Mouse (Mus musculus) urinary bladder, adult 18-20 months (tissue): ENCODE measurements at regions not wholly inside any gene's neighbourhood (a gene's known extent, or its start where the extent isn't known, plus 50 kb on each side); places are given as distances from the start of the nearest gene placed in this dataset.
A peak's percentile ranks its signal among the peaks of the same experiment; 100 is the strongest.

ENCODE experiments used
- DNase-seq, 2 experiments: peaks; one replicate each; pipeline ENCODE4 v3.0.0; 2022; ENCODE audit warnings: low spot score in 2 of 2, mixed read lengths in 2 of 2

DNA sequence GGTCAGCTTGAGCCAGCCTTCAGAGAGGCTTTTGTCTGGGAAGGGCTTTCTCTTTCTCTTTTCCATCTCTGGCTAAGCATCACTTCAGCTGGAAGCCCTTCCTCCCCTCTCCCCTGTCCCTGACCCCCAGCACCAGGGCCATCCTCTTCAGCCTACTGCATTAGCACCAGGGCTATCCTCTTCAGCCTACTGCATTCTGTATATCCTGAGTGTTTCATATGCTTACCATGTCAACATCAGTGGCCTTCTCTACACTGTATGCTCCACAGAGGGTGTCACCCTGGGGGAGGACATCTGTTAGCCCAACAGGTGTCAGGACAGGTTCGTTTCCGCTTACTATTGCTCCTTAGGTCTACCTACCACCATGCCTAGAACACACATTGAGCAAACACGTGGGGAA is 282.5 kb downstream of the Rps24 start:
- DNase-seq = no peak

DNA sequence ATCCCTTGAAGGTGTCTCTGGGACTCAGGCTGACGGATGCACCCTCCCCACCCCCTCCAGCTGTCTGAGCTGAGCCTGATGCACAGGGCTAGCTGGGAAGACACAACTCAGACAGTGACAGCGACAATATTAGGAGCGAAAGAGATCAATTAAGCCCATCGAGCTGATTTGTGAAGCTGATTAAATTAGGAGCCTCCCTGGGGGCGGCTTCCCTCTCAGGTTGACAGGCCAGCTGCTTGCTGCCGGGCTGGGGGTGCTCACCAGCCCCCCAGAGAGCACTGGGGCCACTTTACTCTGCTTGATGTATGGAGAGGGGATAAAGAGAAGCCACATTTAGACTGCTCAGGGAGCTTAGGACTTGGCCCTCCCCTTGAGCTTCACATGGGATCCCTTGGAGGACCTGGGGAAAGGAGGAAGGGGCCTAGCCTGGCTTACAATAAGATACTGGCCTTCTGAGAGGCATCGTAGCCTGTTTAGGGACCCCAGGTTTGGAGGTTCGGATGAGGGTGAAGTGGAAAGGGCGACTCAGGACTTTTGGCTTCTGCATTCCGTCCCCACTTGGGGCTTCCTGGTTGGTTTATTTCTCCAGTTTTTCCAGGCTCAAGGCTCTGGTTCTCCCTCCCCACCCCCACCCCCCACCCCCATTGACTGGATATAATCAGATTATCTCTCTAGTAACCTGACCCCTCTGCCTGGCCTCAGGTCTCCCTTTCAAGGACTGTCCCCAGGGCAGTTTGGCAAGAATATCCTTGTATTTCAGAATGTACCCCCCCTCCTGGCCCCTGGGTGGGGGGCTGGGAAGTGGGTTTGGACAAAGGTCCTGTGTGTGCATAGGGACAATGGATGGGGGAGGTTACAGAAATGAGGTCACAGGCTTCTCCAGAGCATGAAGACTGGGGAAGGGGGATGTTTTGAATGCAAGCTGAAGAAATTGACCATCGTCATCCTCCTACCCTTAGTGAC is 283.4 kb downstream of the Rps24 start:
- no peak for DNase-seq

DNA sequence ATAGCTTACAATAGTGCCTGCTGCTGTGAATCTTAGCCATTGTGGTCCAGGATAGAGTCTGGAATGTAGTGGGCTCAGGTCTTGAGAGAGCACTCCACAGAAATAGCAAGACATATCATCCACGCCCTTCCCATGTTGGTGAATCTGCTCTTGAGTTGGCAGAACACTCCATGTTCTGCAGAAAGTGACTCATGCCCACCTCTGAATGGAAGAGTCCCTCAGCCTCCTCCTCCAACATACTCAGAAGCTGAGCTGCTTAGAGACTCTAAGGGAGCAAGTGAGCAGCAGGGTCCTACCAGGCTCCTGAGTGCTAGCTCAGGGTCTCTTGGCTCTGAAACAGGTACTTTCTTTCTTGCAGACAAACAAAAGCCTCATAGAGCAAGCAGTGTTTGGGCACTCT is 284.7 kb downstream of the Rps24 start:
- DNase-seq = no peak

DNA sequence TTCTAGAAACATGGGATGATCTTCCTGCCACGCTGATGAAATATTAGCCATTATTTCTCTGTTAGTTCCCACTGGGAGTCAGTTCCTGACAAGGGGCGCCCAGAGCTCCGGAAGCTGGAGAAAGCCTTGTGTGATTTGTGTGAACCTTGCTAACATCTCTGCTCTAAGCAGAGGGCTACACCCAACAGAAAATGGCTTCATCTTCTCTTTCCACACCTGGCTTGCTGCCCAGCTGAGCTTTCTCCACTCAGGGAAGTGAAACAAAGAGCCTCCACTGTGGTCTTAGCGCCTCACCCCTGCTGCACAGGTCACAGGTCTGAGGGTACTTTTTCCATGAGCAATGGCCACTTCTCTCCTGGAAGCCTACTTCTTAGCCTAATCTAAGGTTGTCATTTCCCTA is 285.2 kb downstream of the Rps24 start:
- no peak for DNase-seq

DNA sequence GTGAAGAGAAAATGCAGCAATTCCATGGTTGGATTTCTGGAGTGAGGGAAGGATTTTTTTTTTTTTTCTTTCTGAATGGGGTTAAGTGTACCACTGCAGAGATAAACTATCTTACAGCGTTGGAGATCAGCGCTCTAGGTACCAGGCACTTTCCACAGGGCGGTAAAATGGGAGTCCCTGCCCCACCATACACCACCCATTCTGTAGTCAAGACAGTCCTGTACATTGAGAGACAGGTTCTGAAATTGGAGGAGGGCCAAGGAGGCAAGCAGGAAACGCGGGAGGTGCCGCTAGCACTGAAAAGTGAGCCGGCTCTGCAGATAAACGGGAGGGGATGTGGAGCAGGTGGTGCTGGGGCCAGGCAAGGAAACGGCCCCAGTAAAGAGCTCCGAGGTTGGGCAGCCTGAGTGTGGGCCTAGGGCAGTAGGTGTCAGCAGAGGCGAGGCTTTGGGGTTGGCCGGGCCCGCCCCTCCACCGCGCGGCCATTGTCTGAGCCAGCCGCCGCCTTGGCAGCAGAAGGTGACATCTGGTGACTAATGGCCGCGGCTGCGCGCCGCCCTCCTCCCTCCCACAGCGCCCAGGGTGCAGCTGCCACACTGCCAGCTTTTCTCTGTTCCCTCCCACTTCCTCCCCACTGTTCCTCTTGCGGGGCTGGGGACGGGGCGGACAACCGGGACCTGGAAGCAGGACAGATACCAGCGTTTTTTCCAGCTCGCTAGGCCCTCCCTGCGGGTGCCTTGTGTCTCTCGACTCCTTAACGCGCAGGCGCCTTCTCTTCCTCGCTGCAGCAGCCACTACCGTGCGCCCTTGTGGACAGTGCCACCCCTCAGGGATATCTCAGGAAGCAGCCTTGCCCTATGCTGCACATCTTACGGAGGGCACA is 292.1 kb downstream of the Rps24 start:
- DNase-seq = peak; percentile 75 to 81

DNA sequence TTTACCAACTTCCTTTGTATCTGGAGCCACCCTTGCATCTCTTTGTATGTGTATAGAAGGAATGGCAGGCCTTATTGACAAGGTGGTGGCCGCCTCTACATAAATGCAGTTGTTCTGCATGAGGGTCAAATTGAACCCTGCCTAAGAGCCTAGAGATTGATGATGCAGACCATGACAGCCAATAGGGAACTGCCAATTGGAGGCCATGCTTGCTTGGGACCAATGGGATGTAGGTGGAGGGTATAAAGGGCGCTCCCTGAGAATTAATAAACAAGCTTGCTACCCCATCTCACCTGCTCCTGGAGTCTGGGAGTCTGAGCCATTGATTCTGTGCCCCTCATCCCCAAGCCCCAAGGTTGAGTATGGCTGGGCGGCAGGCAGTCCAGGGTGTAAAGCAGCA is 294.7 kb downstream of the Rps24 start:
- no peak for DNase-seq

DNA sequence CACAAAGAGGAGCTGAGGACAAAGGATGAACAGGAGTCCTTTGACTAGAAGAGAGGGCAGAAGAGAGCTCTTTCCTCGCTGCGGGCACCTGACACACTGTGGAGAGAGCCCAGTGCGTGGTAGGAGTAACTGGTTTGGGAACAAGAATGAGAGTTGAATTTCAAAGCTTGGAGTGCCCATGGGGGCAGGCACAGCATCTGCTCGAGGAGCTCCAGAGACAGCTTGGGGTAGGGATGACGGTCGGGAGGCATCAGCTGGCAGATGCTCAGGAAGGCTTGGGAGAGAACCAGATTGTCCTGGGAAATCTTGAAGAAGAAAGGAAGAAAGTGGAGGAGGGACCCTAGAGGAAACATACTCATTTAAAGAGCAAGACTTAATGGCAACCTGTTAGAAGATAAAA is 297.0 kb downstream of the Rps24 start:
- DNase-seq = no peak

DNA sequence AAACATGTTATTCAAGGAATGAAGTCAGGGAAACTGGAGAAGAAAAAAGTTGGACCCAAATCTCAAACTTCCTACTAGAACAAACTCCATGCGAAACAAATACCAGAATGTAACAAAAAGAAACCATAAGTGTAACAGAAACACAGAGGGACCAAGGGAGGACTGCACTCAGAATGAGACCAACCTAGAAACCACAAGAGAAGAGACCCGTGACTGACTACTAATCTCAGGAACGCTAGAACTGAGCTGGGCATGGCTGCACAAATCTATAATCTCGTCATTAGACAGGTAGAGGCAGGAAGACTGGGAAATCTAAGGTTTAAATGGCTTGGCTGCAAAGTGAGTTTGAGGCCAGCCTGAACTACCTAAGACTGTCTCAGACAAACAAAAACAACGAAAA is 298.5 kb downstream of the Rps24 start:
- DNase-seq = no peak

DNA sequence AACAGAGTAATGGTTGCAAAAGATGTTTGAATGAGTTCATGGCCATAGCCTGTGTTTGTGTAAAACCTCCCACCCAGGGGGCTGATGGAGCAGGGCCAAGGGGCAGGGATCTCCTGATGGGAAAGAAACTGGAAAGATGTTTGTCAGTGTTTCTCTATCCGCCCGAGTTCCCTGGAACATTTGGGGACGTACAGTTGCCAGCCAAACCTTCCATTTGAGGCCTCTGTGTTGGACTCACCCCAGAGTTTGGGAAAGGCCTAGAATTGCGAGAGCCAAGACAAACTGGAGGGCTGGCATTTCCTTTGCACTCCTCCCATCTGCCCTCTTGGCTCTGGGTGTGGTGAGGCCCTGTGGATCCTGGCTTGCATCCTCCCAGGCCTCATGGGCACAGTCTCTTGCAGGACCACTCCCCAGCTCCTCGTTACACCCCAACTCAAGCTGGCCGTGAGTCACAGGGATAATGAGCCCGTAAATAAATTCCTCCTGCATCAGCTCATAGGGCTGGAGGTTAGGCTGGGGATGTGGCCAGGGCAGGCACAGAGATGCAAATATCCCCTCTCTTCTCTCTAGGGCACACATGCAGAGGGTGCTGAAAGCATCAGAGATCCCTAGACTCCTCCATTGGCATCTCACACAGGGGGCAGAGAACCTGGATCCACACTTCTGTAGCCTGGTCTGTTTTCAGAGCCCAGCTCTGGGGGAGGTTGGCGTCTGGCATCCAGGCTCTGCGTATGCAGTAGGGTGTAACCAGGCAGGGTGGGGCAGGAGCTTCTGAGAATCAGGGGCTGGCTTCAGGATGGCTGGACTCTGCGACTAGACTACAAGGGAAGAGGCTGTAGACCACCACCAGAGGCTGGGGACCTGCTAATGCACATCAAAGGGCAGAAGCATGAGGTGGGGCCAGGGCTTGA is 306.7 kb downstream of the Rps24 start:
- peak; percentile 25 to 80 for DNase-seq

DNA sequence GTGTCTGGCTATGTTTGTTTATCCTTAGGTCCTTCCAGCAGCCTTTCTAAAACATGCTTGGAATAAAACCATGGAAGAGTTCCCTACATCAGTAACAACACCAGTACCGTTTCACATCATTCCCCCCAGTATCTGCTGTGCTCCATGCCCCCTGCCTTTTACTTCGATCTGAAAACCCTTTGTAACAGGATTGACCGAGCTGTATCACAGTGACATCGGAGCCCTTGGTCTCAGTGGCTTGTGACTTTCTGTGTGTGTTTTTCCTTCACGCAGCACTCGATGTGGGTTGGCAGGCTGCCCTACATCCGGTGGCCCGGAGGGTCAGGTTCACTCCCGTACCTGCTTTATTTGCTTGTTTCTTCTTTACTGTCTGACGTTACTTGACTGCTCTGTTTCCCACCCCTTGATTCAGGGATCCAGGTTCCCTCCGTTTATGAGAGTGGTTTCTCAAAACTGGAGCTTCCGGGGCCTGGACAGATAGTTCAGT is 307.5 kb downstream of the Rps24 start:
- DNase-seq = no peak

DNA sequence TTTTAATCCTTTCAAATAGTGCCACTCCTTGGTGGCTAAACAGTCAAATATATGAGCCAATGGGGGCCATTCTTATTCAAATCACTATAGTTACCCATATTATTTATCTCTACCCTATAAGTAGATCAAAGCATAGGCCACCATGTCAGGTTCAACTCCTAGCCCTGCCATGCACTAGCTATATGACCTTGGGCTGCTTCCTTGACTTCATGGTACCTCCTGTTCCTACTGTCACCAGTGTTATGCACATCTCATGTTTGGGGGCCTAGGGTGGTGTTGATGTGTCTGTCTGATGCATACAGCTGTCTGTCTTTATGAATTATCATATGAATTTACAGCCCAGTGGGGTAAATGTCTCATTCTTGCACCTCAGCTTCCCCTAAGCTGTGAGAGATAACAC is 310.6 kb downstream of the Rps24 start:
- DNase-seq = no peak

DNA sequence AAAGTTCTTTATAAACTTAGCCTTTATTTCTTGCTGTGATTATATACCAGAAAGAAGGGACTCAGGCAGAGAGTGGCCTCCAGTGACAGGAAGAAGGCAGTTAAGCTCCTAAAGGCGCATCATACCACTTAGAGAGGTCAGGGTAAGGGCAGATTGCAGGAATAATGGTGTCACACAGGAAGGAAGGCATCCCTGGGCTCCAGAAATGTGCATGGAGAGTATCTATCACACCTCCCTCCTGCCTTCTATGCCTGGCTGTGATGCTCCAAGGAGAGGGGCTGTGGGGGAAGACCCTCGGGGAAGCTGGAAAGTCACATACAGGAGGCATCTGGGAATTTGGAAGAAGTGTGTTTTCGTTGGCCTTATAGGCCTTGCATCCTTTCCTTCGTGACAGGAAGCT is 311.1 kb downstream of the Rps24 start:
- DNase-seq = no peak

DNA sequence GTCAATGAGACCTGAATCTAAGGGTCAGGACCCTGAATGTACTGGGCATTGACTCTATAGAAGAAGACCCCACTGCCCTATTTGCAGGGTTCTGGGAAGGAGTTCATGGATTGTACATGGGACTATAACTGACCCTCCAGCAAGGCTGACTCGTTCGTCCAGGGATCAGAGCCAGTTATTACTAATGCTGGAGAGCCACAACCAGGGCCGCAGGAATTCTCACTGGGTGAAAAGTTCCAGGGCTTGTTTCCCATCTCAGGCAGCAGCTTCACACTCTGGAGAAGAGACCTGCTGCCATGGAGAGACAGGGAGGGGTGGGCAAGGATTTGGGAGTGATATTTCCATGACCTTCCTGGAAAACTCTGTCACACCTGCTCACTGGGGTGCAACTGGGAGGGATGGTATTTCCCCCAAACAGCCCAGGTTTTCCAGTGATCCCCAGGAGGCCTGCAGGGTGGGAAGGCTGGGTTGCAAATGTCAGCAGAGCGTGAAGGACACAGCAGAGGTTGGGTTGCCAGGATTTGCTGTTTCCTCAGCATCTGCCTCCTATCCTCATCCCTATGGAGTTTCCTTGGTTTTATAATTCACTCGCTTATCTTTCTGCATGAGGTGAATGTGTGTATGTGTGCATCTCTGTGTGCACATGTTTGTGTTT is 316.2 kb downstream of the Rps24 start:
- no peak for DNase-seq

DNA sequence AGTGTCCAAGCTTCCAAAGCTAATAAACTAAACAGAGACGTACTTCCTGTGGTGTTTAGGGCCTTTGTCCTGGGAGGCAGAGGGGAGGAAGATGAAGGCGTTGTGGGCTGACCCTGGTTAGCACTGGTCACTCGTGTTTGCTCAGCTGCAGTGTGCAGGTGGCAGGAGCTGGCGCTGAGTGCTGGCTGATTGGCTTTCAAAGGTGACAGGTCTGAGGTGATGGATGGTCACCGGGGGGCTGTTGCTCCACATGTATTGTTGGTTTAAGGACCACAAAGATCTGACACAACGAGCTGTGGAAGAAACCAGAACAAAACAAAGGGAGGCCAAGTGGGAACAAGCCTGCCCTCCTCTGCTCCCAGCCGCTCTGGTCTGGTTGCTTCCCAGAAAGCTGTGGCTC is 320.1 kb downstream of the Rps24 start:
- no peak for DNase-seq

DNA sequence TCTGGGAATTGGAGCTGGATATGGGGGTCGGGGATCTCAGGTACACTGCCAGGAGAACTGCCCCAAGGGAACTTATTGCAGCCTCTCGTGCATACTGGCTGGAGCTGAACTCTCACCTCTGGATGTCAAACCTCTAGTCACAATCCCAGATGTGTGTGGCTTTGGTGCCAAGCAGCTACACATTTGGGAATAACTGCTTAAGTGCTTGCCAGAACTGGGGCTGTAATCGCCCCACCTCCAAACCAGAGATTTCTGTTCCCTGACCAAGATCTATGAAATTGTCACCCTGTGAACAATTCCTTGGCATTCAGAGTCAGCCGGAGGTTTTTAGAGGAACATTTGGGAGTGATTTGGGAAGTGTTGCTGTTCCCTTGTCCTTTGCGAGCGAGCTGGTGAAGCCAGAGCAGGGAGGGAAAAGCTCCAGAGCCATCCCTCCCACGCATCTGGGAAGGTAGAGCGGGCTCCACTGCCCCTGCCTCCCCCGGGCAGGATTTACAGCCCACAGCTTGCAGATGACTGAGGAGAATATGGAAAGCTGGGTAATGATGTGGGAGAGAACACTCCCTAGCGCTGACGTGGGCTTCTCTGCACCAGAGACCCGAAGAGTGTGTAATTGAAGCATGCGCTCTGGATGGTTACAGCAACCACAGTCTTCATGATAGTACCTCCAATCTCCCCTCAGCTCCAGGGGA is 336.1 kb downstream of the Rps24 start:
- DNase-seq = no peak

DNA sequence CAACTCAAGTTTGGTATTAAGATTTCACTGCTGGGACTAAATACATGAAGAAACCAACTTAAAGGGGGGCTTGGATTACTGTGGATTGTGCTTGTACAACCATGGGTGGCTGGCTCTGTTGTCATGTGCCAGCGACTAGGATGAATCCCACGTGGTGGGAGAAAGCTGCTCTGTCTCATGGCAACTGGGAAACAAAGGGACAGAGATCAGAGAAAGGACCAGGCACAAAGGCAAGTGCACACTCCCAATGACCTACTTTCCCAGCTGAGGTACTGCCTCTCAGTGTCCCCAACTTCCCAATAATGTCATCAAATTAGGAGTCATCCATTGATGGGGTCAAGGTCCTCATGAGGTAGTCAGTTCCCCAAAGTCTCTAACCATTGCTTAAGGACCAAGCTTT is 337.4 kb downstream of the Rps24 start:
- no peak for DNase-seq

DNA sequence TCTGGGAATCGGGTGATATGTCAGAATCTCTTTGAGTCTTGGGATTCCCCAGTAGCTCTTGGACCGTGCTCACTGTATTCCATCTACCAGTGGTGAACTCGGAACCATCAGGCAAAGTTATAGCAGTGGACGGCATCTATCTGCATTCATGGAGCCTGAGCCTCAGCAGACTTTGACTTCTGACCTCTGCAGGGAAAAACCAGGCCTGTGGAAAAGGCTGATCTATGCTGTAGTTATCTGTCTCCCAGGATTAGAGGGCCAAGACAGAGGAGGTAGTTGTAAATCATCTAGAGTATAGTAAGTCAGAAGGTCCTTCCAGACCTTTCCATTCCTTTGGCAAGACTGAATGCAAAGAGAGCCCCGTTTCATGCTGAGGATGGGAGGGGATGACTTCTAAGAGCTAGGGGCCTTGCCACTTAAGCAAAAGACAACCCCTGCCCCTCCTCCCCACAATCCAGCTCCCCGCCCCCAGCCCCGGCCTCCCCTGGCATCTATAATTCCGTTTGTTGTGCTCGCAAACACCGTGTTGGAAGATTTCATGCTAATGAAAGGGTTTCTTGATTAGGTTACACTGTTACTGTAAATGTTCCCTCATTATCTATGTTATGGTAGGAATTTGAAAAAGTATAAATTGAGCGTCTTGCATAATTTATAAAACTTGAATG is 338.9 kb downstream of the Rps24 start:
- no peak for DNase-seq

DNA sequence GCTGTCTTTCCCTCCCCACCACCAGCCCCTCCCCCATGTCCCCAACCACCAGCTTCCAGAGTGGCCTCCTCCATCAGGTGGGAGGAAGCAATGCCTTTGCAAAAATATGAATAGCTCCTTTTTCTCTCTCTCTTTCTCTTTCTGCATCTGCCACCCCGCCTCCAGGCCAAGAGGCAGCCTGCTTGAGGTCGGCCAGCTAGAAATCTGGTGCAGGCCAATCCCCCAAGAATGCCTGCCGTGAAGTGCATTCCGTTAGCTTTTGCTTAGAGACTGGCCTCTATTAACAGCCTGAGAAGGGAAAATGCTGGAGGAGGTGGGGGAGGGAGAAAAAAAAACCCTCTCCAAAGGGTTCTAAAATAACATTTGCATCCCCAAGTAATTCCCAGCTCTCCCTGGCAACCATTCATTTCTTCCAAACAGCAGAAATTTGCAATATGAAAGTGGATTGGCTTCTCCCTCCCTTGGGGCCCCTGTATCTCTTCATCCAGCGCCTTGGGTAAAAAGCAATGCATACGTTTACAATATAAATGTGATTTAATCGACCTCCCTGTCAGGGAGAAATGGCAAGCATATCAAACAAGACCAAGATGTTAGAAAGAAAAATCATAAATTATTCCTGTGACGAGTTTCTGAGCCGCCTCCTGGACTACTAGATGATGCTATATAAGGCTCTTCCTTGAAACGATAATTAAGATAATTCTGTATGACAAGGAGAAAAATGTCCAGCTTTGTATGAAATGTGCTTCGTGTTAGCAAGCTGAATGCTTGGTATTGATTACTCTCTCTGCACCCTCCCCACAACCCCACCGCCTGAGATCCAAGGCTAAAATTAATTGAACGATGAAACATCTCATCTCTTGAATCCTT is 339.8 kb downstream of the Rps24 start:
- DNase-seq = no peak
